Mouse (Mus musculus): Measurements from ENCODE around the gene Lrrc66.
"Not testable (repeated sequence)": the region's sequence is repeated elsewhere in the genome, so short reads cannot be mapped to it uniquely, and the experiment has no call there.

Lrrc66 gene

GRCm38 (mm10) chr5:73613296-73613695 is 19.0 kb downstream of the Lrrc66 start:
- no peak for DNase-seq (ENCODE audit: low spot score)

- no peak for DNase-seq (ENCODE audit: low spot score)
Measured at GRCm38 (mm10) chr5:73611071-73611470, 21.3 kb downstream of the Lrrc66 start.

- DNase-seq (ENCODE audit: low spot score) = no peak
Measured at GRCm38 (mm10) chr5:73604964-73605363, 27.4 kb downstream of the Lrrc66 start.

GRCm38 (mm10) chr5:73604542-73604941 is 27.8 kb downstream of the Lrrc66 start:
- DNase-seq (ENCODE audit: low spot score) = no peak

GRCm38 (mm10) chr5:73602865-73603264 is 29.5 kb downstream of the Lrrc66 start:
- DNase-seq (ENCODE audit: low spot score) = no peak

- DNase-seq (ENCODE audit: low spot score) = no peak
Measured at GRCm38 (mm10) chr5:73601361-73601763, 31.0 kb downstream of the Lrrc66 start.

GRCm38 (mm10) chr5:73599991-73600390 is 32.3 kb downstream of the Lrrc66 start:
- no peak for DNase-seq (ENCODE audit: low spot score)

GRCm38 (mm10) chr5:73598943-73599695 is 33.2 kb downstream of the Lrrc66 start:
- peak; percentile 13 for DNase-seq (ENCODE audit: low spot score)

- DNase-seq (ENCODE audit: low spot score) = no peak
Measured at GRCm38 (mm10) chr5:73587119-73587518, 45.2 kb downstream of the Lrrc66 start.

- DNase-seq (ENCODE audit: low spot score) = no peak
Measured at GRCm38 (mm10) chr5:73586597-73586996, 45.7 kb downstream of the Lrrc66 start.

- no peak for DNase-seq (ENCODE audit: low spot score)
Measured at GRCm38 (mm10) chr5:73585212-73586115, 46.9 kb downstream of the Lrrc66 start.

GRCm38 (mm10) chr5:73584011-73584410 is 48.3 kb downstream of the Lrrc66 start:
- DNase-seq (ENCODE audit: low spot score) = not testable (repeated sequence)

- DNase-seq (ENCODE audit: low spot score) = no peak
Measured at GRCm38 (mm10) chr5:73578131-73578530, 54.2 kb downstream of the Lrrc66 start.

GRCm38 (mm10) chr5:73576708-73577107 is 55.6 kb downstream of the Lrrc66 start:
- DNase-seq (ENCODE audit: low spot score) = no peak

GRCm38 (mm10) chr5:73574616-73575015 is 57.7 kb downstream of the Lrrc66 start:
- no peak for DNase-seq (ENCODE audit: low spot score)

GRCm38 (mm10) chr5:73573789-73574188 is 58.5 kb downstream of the Lrrc66 start:
- no peak for DNase-seq (ENCODE audit: low spot score)

- no peak for DNase-seq (ENCODE audit: low spot score)
Measured at GRCm38 (mm10) chr5:73572846-73573245, 59.5 kb downstream of the Lrrc66 start.

GRCm38 (mm10) chr5:73571395-73572156 is 60.8 kb downstream of the Lrrc66 start:
- no peak for DNase-seq (ENCODE audit: low spot score)

GRCm38 (mm10) chr5:73569181-73569580 is 63.1 kb downstream of the Lrrc66 start:
- DNase-seq (ENCODE audit: low spot score) = no peak

- no peak for DNase-seq (ENCODE audit: low spot score)
Measured at GRCm38 (mm10) chr5:73566892-73567291, 65.4 kb downstream of the Lrrc66 start.

GRCm38 (mm10) chr5:73566119-73566518 is 66.2 kb downstream of the Lrrc66 start:
- no peak for DNase-seq (ENCODE audit: low spot score)

- DNase-seq (ENCODE audit: low spot score) = no peak
Measured at GRCm38 (mm10) chr5:73564038-73564437, 68.3 kb downstream of the Lrrc66 start.
